Mouse (Mus musculus) forebrain, postnatal 0 days (tissue): ENCODE results near the gene Rab20. TPM values are rescaled to one million over a fixed set of nuclear protein-coding genes. Genes with fewer than 3 reads are reported as not detected.

Experiments used
- ATAC-seq: fragments of 200-750 bp; cut with Nextera tagmentation; 2 replicates; pipeline ENCODE4 v1.8.0; 2017; ENCODE audit warnings: mild to moderate bottlenecking, moderate library complexity
- DNase-seq: peaks from one replicate; pipeline ENCODE4 v3.0.0-alpha.2; 2015
- H3K27ac ChIP-seq: fragments of 300-500 bp; sonication (generic); 2 replicates; pipeline ENCODE4 v1.5.1; 2014; ENCODE audit warnings: low read depth, mild to moderate bottlenecking, antibody characterized with exemption, low read length, moderate library complexity, mixed read lengths
- H3K27me3 ChIP-seq: fragments of 300-500 bp; sonication (generic); 2 replicates; pipeline ENCODE4 v1.6.1; 2014; ENCODE audit warnings: mild to moderate bottlenecking, low read length, mixed read lengths; ENCODE audit not compliant: insufficient read depth
- H3K36me3 ChIP-seq: fragments of 300-500 bp; sonication (generic); 2 replicates; pipeline ENCODE4 v1.6.1; 2014; ENCODE audit warnings: mild to moderate bottlenecking, moderate library complexity; ENCODE audit not compliant: insufficient read depth
- H3K4me1 ChIP-seq: fragments of 300-500 bp; sonication (generic); 2 replicates; pipeline ENCODE4 v1.6.1; 2014; ENCODE audit warnings: antibody characterized with exemption; ENCODE audit not compliant: insufficient read depth
- H3K4me2 ChIP-seq: fragments of 300-500 bp; sonication (generic); 2 replicates; pipeline ENCODE4 v1.6.1; 2014; ENCODE audit warnings: low read depth, mild to moderate bottlenecking, moderate library complexity
- H3K4me3 ChIP-seq: fragments of 300-500 bp; sonication (generic); 2 replicates; pipeline ENCODE4 v1.5.1; 2014; ENCODE audit warnings: low read depth, low read length, mixed read lengths
- H3K9ac ChIP-seq: fragments of 300-500 bp; sonication (generic); 2 replicates; pipeline ENCODE4 v1.6.1; 2014; ENCODE audit warnings: mild to moderate bottlenecking
- H3K9me3 ChIP-seq: fragments of 300-500 bp; sonication (generic); 2 replicates; pipeline ENCODE4 v1.6.1; 2016; ENCODE audit warnings: low read length
- CTCF ChIP-seq: sonication (generic); IDR thresholded peaks from 2 replicates; pipeline ENCODE4 v1.5.1; 2016; ENCODE audit warnings: antibody characterized with exemption, control low read depth, low read depth
- WGBS: fragments of 180-500 bp; shearing (Covaris S2); extraction: QIAGEN DNeasy Blood & Tissue Kit; methylation state at CpG from one replicate; pipeline ENCODE4 v1.1.7; 2014; 5-methylcytosine and 5-hydroxymethylcytosine counted together
- polyA plus RNA-seq: library from polyadenylated mRNA; unstranded; fragments of >200 nt; fragmentation: Nextera tagmentation; extraction: Ambion mirVana; gene quantifications from 2 replicates; pipeline ENCODE4 v1.2.1, GENCODE M21; 2015
- total RNA-seq: library from RNA; depleted of rRNA; stranded (reverse); fragments of >200 nt; gene quantifications from 2 replicates; pipeline ENCODE4 v1.2.3, GENCODE M21; 2014

The Rab20 gene
- total and polyA plus RNA-seq, 2 experiments from 2014 or later = 0.95 to 1.6 TPM

- Histone ChIP-seq H3K9ac (no peak overlapping the region), H3K4me3 (no peak overlapping the region), H3K27me3 (no peaks in the 10 kb centered on the region), H3K4me2 (no peak overlapping the region), H3K9me3 (no peaks in the 10 kb centered on the region), H3K27ac (no peak overlapping the region), H3K4me1 (no peaks in the 10 kb centered on the region), H3K36me3 (no peaks in the 10 kb centered on the region)
- ATAC-seq (no peak), DNase-seq (no peak)
- WGBS = 37% methylated on average over 12 of the region's 12 CpGs
- no peak for TF ChIP-seq CTCF
Observed at GRCm38 (mm10) chr8:11454228-11454627, 24.3 kb downstream of the Rab20 start.

GRCm38 (mm10) chr8:11452974-11453373 is 25.5 kb downstream of the Rab20 start:
- Histone ChIP-seq H3K4me3 (no peak overlapping the region), H3K27ac (no peak overlapping the region), H3K27me3 (no peaks in the 10 kb centered on the region), H3K9ac (no peak overlapping the region), H3K9me3 (no peaks in the 10 kb centered on the region), H3K4me2 (no peak overlapping the region), H3K36me3 (peaks cover 7% of the 10 kb centered on the region; the same call in 1 of the 2 replicates), H3K4me1 (no peaks in the 10 kb centered on the region)
- WGBS = 11% methylated on average over 4 of the region's 4 CpGs
- ATAC-seq (peak; percentile 30; the same call in 1 of the 2 replicates), DNase-seq (no peak)
- TF ChIP-seq CTCF = no peak

DNA sequence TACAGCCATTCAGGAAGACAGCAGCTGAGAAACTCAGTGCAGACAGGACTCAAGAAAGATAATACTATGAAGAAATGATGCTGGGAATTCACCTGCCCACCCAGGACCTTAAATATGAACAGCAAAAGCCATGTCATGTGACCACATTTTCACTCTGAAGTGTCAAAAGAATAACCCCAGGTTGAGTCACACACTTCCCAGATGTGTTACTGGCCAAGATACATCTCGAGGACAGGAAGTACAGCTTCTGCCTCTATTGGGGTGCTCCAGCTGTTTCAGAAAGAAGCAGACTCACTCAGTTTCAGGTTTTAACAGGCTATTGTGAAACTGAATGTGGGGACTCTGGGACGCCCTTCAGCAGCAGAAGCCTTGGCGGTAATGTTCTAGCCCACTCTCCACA is 26.0 kb downstream of the Rab20 start:
- Histone ChIP-seq H3K4me3 (no peak overlapping the region), H3K27me3 (no peaks in the 10 kb centered on the region), H3K36me3 (peaks cover 8% of the 10 kb centered on the region; the same call in 1 of the 2 replicates), H3K9me3 (no peaks in the 10 kb centered on the region), H3K4me2 (no peak overlapping the region), H3K9ac (no peak overlapping the region), H3K27ac (no peak overlapping the region), H3K4me1 (no peaks in the 10 kb centered on the region)
- 40% methylated on average over 3 of the region's 3 CpGs for WGBS
- DNase-seq = no peak
- no peak for TF ChIP-seq CTCF
- ATAC-seq = no peak

DNA sequence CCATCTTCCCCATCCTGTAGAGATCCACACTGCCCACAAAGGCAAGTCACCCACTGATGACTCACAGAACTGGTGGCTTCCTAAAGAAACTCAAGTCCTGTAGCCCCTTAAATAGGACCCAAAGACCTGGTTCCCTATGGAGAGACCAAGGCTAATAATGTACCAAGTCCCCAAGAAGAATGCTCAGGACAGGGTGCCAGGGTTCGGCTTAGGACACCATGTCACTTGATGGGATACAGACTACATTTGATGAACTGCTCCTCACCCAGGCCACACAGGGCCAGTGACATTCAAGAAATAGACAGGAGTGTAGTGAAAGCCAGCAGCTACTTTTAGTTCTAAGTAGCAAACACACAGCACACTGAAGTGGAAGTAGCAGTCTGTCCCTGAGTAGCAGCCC is 26.4 kb downstream of the Rab20 start:
- no peaks in the 10 kb centered on the region for H3K4me1 ChIP-seq
- no peak for ATAC-seq
- H3K9me3 ChIP-seq = no peaks in the 10 kb centered on the region
- H3K4me3 ChIP-seq = no peak overlapping the region
- no peak for TF ChIP-seq CTCF
- no peak for DNase-seq
- WGBS = 80% methylated on average over 1 of the region's 1 CpGs
- H3K4me2 ChIP-seq = no peak overlapping the region
- peaks cover 11% of the 10 kb centered on the region; the same call in 1 of the 2 replicates for H3K36me3 ChIP-seq
- H3K27me3 ChIP-seq = no peaks in the 10 kb centered on the region
- no peak overlapping the region for H3K27ac ChIP-seq
- H3K9ac ChIP-seq = no peak overlapping the region

GRCm38 (mm10) chr8:11450184-11451113 is 28.1 kb downstream of the Rab20 start:
- Histone ChIP-seq H3K27ac (no peak overlapping the region), H3K9ac (no peak overlapping the region), H3K4me1 (no peaks in the 10 kb centered on the region), H3K27me3 (no peaks in the 10 kb centered on the region), H3K4me3 (no peak overlapping the region), H3K36me3 (peaks cover 20% of the 10 kb centered on the region), H3K9me3 (no peaks in the 10 kb centered on the region), H3K4me2 (no peak overlapping the region)
- DNase-seq (peak; percentile 48), ATAC-seq (peak; percentile 82)
- TF ChIP-seq CTCF = peak; percentile 68
- 39% methylated on average over 8 of the region's 8 CpGs for WGBS

GRCm38 (mm10) chr8:11447910-11448570 is 30.5 kb downstream of the Rab20 start:
- 92% methylated on average over 23 of the region's 23 CpGs for WGBS
- H3K4me3 ChIP-seq = no peak overlapping the region
- H3K4me2 ChIP-seq = no peak overlapping the region
- H3K36me3 ChIP-seq = peaks cover 28% of the 10 kb centered on the region
- H3K4me1 ChIP-seq = no peaks in the 10 kb centered on the region
- ATAC-seq (no peak), DNase-seq (no peak)
- H3K27me3 ChIP-seq = no peaks in the 10 kb centered on the region
- H3K9ac ChIP-seq = no peak overlapping the region
- no peak overlapping the region for H3K27ac ChIP-seq
- TF ChIP-seq CTCF = no peak
- no peaks in the 10 kb centered on the region for H3K9me3 ChIP-seq

GRCm38 (mm10) chr8:11445790-11446189 is 32.7 kb downstream of the Rab20 start:
- no peak overlapping the region for H3K4me3 ChIP-seq
- H3K9me3 ChIP-seq = no peaks in the 10 kb centered on the region
- 97% methylated on average over 13 of the region's 13 CpGs for WGBS
- peaks cover 36% of the 10 kb centered on the region for H3K36me3 ChIP-seq
- no peaks in the 10 kb centered on the region for H3K4me1 ChIP-seq
- no peak for ATAC-seq
- TF ChIP-seq CTCF = no peak
- H3K27me3 ChIP-seq = no peaks in the 10 kb centered on the region
- no peak overlapping the region for H3K27ac ChIP-seq
- no peak overlapping the region for H3K9ac ChIP-seq
- H3K4me2 ChIP-seq = no peak overlapping the region
- no peak for DNase-seq
